Mouse (Mus musculus) neural tube, embryonic 14.5 days (tissue): ENCODE results near the gene Tmem63c. TPM values are rescaled to one million over a fixed set of nuclear protein-coding genes. Genes with fewer than 3 reads are reported as not detected.

ENCODE experiments used
- ATAC-seq: fragments of 200-750 bp; cut with Nextera tagmentation; 2 replicates; pipeline ENCODE4 v1.8.0; 2017; ENCODE audit warnings: low read depth, mild to moderate bottlenecking, moderate TSS enrichment, moderate library complexity
- H3K27ac ChIP-seq: fragments of 300-500 bp; sonication (generic); 2 replicates; pipeline ENCODE4 v1.5.1; 2014; ENCODE audit warnings: low read depth, mild to moderate bottlenecking, control low read depth, low read length, moderate library complexity, mixed read lengths
- H3K27me3 ChIP-seq: fragments of 300-500 bp; sonication (generic); 2 replicates; pipeline ENCODE4 v1.6.1; 2014; ENCODE audit warnings: low read length; ENCODE audit not compliant: control insufficient read depth, insufficient read depth
- H3K36me3 ChIP-seq: fragments of 300-500 bp; sonication (generic); 2 replicates; pipeline ENCODE4 v1.6.1; 2014; ENCODE audit warnings: low read length, mixed read lengths; ENCODE audit not compliant: control insufficient read depth, insufficient read depth
- H3K4me1 ChIP-seq: fragments of 300-500 bp; sonication (generic); 2 replicates; pipeline ENCODE4 v1.6.1; 2014; ENCODE audit warnings: low read length; ENCODE audit not compliant: control insufficient read depth, insufficient read depth
- H3K4me2 ChIP-seq: fragments of 300-500 bp; sonication (generic); 2 replicates; pipeline ENCODE4 v1.6.1; 2014; ENCODE audit warnings: mild to moderate bottlenecking, low read depth, low read length, control low read depth
- H3K4me3 ChIP-seq: fragments of 300-500 bp; sonication (generic); 2 replicates; pipeline ENCODE4 v1.5.1; 2014; ENCODE audit warnings: low read depth, low read length, control low read depth, mixed read lengths
- H3K9ac ChIP-seq: fragments of 300-500 bp; sonication (generic); replicated peaks from 2 replicates; pipeline ENCODE4 v1.6.1; 2014; ENCODE audit warnings: low read depth, mild to moderate bottlenecking, control low read depth, low read length, mixed read lengths
- H3K9me3 ChIP-seq: fragments of 300-500 bp; sonication (generic); 2 replicates; pipeline ENCODE4 v1.6.1; 2016; ENCODE audit warnings: low read length; ENCODE audit not compliant: control insufficient read depth
- WGBS: fragments of 180-500 bp; shearing (Covaris S2); extraction: QIAGEN DNeasy Blood & Tissue Kit; methylation state at CpG from one replicate; pipeline ENCODE4 v1.1.7; 2014; 5-methylcytosine and 5-hydroxymethylcytosine counted together
- polyA plus RNA-seq: library from polyadenylated mRNA; unstranded; fragments of >200 nt; fragmentation: Nextera tagmentation; extraction: Ambion mirVana; gene quantifications from 2 replicates; pipeline ENCODE4 v1.2.1, GENCODE M21; 2014

Tmem63c gene
- polyA plus RNA-seq, 1 experiment from 2014 or later = 15.8 TPM

DNA sequence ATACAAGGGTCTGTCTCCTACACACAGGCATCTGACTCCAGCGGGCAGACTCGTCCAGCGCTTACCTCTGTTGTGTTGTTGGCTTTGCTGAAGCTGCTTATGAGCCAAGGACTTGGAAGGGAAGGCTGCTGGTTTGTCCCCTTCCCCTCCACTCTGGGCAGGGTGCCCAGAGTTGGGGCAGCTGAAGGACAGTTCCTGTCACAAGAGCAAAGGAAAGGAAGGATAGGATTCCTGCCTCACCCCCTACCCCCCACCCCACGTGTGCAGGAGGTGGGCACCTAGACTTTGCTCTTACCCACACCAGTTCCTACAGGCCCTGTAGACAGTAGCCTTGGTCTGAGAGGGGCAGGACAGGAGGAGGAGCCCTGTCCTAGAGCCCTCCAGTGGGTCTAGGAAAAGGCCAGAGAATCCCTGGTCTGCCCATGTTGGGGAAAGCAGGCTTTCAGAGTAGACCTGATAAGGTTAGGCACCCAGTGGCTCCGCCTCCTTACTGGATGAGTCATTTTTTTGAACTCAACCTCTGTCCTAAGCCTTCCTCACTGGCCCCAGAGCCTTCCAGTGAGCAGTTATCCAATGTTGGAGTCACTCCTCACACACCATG is 10.1 kb downstream of the Tmem63c start:
- H3K27ac ChIP-seq = no peak overlapping the region
- H3K36me3 ChIP-seq = no peaks in the 10 kb centered on the region
- 80% methylated on average over 5 of the region's 5 CpGs for WGBS
- H3K4me1 ChIP-seq = 0 out of 2 replicates have a peak, but pooled peaks cover 3% of the 10 kb centered on the region
- H3K4me2 ChIP-seq = no peak overlapping the region
- no peaks in the 10 kb centered on the region for H3K27me3 ChIP-seq
- H3K9ac ChIP-seq = no peak overlapping the region
- no peak for ATAC-seq
- H3K9me3 ChIP-seq = no peaks in the 10 kb centered on the region
- no peak overlapping the region for H3K4me3 ChIP-seq

DNA sequence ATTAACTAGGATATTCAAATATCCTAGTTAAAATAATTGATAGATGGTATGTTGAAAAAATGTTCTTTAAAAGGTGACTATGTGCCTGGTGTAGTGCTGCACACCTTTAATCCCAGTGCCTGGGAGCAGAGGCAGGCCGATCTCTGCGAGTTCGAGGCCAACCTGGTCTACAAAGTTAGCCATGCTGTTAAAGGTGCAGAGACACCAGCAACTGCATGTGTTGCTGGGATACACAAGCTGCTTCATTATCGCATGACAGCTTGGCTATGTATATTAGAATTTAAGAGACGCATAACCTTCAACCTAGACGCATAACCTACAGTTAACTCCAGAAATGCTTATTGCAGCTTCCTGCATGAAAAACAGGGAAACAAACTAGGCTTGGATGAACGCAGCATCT is 15.5 kb downstream of the Tmem63c start:
- ATAC-seq = no peak
- WGBS = 97% methylated on average over 7 of the region's 7 CpGs
- no peak overlapping the region for H3K4me2 ChIP-seq
- H3K4me1 ChIP-seq = no peaks in the 10 kb centered on the region
- no peaks in the 10 kb centered on the region for H3K36me3 ChIP-seq
- H3K9me3 ChIP-seq = no peaks in the 10 kb centered on the region
- H3K27ac ChIP-seq = no peak overlapping the region
- no peaks in the 10 kb centered on the region for H3K27me3 ChIP-seq
- no peak overlapping the region for H3K4me3 ChIP-seq
- H3K9ac ChIP-seq = no peak overlapping the region

DNA sequence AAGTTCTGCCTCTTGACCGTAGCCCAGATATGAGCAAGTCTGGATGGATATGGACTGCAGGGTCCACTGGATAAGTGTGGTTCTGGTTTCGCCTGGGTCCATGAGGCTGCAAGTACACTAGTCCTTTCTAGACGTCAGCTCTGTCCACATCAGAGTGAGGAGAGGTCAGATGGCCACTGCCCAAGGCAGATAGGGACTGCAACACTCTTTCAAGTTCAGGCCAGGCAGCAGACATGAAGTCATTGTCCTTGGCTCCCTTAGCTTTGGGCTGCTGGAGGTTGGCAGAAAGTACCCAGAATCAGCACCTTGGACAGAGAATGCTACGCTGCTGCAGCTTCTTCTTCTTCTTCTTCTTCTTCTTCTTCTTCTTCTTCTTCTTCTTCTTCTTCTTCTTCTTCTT is 19.0 kb downstream of the Tmem63c start:
- WGBS = 74% methylated on average over 4 of the region's 4 CpGs
- no peak for ATAC-seq
- H3K27ac ChIP-seq = no peak overlapping the region
- H3K4me3 ChIP-seq = no peak overlapping the region
- no peaks in the 10 kb centered on the region for H3K27me3 ChIP-seq
- no peaks in the 10 kb centered on the region for H3K9me3 ChIP-seq
- H3K4me1 ChIP-seq = peaks cover 11% of the 10 kb centered on the region
- H3K4me2 ChIP-seq = no peak overlapping the region
- H3K36me3 ChIP-seq = no peaks in the 10 kb centered on the region
- no peak overlapping the region for H3K9ac ChIP-seq

DNA sequence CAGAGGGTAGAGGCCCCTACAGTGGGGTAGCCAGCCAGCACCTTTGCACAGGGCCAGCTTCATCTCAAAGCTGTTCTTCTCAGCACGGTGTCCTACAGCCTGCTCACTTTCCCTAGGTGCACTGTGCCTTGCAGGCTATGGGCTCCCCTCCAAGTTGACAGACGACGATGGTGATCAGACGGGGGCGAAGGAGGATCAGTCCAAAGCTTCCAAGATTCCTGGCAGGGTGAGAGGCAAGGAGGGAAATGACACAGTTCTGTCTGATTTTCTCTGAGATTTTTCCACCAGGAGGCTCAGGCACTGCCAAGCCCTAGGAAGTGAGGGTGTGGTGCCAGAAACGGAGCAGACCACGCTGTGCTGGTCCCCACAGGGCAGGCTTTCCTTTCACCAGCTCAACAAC is 19.7 kb downstream of the Tmem63c start:
- 83% methylated on average over 7 of the region's 7 CpGs for WGBS

DNA sequence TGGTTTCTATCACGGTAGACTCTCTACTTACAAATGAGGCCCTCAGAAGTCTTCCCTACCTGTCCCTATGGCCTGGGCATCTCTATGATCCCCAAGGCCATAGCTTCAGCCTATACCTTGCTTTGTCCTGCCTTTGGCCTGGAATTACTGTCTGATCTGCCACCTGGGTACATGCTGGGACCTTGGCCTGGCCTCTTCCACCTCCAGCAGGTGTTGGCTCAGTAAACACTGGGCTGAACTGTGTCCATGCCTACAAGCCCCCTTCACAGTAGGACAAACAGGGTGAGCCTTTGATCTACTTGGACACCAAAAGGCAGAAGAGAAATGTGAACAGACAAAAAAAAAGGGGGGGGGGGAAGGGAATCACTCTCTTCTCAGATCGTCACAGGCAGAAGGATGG is 21.3 kb downstream of the Tmem63c start:
- no peak for ATAC-seq
- WGBS = 75% methylated on average over 2 of the region's 2 CpGs
- Histone ChIP-seq H3K36me3 (no peaks in the 10 kb centered on the region), H3K27me3 (no peaks in the 10 kb centered on the region), H3K9me3 (no peaks in the 10 kb centered on the region), H3K4me1 (peaks cover 11% of the 10 kb centered on the region), H3K4me3 (no peak overlapping the region), H3K9ac (no peak overlapping the region), H3K27ac (no peak overlapping the region), H3K4me2 (no peak overlapping the region)

More for the DNA sequence above, 19.7 kb downstream of the Tmem63c start:
- Histone ChIP-seq H3K4me2 (no peak overlapping the region), H3K27me3 (no peaks in the 10 kb centered on the region), H3K4me1 (peaks cover 11% of the 10 kb centered on the region), H3K9me3 (no peaks in the 10 kb centered on the region), H3K36me3 (no peaks in the 10 kb centered on the region), H3K27ac (no peak overlapping the region), H3K4me3 (no peak overlapping the region), H3K9ac (no peak overlapping the region)
- no peak for ATAC-seq

DNA sequence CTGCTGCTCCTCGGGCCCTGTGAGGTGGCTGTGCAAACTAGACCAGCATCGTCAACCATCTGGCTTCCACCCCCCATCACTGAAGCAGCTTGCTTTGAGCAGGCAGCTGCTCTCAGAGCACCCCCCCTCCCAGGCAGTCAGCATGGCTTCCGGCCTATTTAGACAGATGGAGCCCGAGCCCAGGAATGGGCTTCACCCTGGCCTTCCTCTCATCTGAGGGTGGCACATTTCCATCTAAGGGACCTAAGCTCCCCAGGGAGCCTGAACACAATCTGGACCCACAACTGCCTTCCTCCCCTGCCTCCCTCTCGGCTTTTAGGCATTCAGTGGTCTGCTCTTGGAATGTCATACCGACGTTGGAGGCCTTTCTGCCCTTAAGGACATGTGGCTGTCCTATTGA is 22.1 kb downstream of the Tmem63c start:
- ATAC-seq = no peak
- Histone ChIP-seq H3K9me3 (no peaks in the 10 kb centered on the region), H3K4me2 (no peak overlapping the region), H3K9ac (no peak overlapping the region), H3K4me3 (no peak overlapping the region), H3K4me1 (peaks cover 11% of the 10 kb centered on the region), H3K36me3 (no peaks in the 10 kb centered on the region), H3K27ac (no peak overlapping the region), H3K27me3 (no peaks in the 10 kb centered on the region)
- WGBS = 49% methylated on average over 7 of the region's 7 CpGs

DNA sequence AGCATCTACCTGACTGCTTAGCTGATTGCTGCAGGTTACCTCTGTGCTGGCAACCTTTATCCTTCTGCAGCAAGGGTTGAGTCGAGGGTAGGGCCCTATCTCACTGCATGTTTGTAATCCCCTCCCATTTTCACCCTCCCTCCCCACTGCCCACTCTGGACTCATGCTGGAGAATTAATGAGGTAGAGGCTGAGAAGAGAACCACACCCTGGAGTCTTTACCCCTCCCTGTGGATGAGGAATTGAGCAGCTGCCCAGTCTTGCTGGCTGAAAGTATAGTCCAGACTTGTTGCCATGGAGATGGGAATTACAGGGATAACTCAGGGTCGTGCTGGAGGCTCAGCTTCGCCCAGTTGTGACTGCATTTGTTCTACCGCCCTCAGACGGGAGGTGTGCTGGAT is 23.6 kb downstream of the Tmem63c start:
- Histone ChIP-seq H3K27me3 (no peaks in the 10 kb centered on the region), H3K9me3 (no peaks in the 10 kb centered on the region), H3K9ac (no peak overlapping the region), H3K36me3 (no peaks in the 10 kb centered on the region), H3K27ac (peak overlapping the region; percentile 41; the same call in 1 of the 2 replicates), H3K4me2 (no peak overlapping the region), H3K4me3 (no peak overlapping the region), H3K4me1 (peaks cover 11% of the 10 kb centered on the region)
- 9% methylated on average over 5 of the region's 5 CpGs for whole genome bisulfite sequencing
- peak; percentile 85 for ATAC-seq

DNA sequence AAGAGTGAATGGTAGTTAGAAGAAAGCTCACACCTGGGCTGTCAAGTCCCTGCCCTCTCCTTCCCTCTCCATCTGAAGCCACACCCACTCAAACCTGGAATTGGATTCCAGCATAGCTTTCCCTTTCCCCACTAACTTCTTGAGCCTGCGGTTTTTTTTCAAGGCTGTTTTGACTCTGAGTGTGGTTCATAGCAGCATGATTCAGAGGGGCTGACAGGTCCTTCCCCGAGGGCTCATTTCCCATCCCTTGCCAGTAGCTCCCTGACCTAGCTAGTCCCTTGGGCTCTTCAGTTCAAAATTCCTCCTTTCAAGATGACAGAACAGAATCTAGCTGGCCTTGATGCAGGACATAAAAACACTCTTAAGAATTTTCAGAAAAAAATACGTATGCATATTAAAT is 26.4 kb downstream of the Tmem63c start:
- no peak overlapping the region for H3K4me2 ChIP-seq
- peaks cover 11% of the 10 kb centered on the region for H3K4me1 ChIP-seq
- H3K36me3 ChIP-seq = no peaks in the 10 kb centered on the region
- H3K9ac ChIP-seq = no peak overlapping the region
- H3K9me3 ChIP-seq = no peaks in the 10 kb centered on the region
- WGBS = 64% methylated on average over 3 of the region's 3 CpGs
- no peak overlapping the region for H3K27ac ChIP-seq
- H3K4me3 ChIP-seq = no peak overlapping the region
- ATAC-seq = no peak
- H3K27me3 ChIP-seq = no peaks in the 10 kb centered on the region

DNA sequence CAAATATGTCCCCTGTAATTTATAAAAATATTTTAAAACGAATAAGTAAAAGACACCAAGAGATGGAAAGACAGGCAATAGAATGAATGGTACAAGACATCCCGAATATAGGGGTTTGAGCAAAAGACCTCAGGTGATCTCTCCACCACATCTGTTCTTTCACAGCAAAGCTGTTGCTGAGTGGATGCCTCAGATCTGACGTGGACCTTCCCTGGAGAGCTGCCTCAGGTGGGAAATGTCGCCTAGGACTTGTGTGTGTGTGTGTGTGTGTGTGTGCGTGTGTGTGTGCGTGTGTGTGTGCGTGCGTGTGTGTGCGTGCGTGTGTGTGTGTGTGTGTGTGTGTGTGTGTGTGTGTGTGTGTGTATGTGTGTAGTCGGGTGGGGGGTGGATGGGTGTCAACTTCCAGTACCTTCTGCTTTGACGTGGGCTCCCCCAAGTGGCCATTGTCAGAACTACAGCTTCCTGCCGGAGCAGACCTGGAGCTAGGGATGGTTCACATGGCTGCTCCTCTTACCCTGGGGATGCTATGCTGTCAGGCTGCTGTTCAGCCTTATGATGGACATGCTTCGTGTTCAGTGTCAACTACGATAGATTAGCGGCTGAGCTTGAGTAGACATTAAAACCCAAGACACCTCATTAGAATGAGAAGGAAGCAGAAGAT is 31.7 kb downstream of the Tmem63c start:
- Histone ChIP-seq H3K4me2 (no peak overlapping the region), H3K9me3 (no peaks in the 10 kb centered on the region), H3K4me3 (no peak overlapping the region), H3K36me3 (no peaks in the 10 kb centered on the region), H3K4me1 (no peaks in the 10 kb centered on the region), H3K27me3 (peaks cover 3% of the 10 kb centered on the region; the same call in 1 of the 2 replicates), H3K27ac (no peak overlapping the region), H3K9ac (no peak overlapping the region)
- peak; percentile 74 for ATAC-seq
- 23% methylated on average over 11 of the region's 16 CpGs for WGBS
